Comparison of ENCODE assay signal across 9 mouse cellular contexts in genomic region chr11:113990065-113990464, GRCm38 (mm10).
DNase-seq lines count a peak whose midpoint lies in the region; ATAC-seq lines count a peak whose summit lies in the region.
"Had no signal": no experiment of that assay in that cellular context is flagged by ENCODE, and none has a peak within 500 bp of the region (broad histone marks: within the 10 kb centered on the region; RNA-seq: fewer than 3 reads in every experiment).

No protein-coding gene starts in this region.

- H3K27me3 ChIP-seq in heart, embryonic 14.5 days (ENCODE audit: control insufficient read depth, insufficient read depth, low read length): no peaks in the 10 kb centered on the region
- 0 out of 2 replicates have a peak, but pooled peaks cover 5% of the 10 kb centered on the region for H3K27me3 ChIP-seq in embryonic facial prominence, embryonic 10.5 days (replicated peaks; ENCODE audit: low read depth, poor library complexity, severe bottlenecking)
- H3K27me3 ChIP-seq in hindbrain, embryonic 12.5 days: no peaks in the 10 kb centered on the region; the same call in 1 of the 2 replicates
- H3K27me3 ChIP-seq in midbrain, embryonic 12.5 days: peaks cover 8% of the 10 kb centered on the region

- no peak overlapping the region for H3K9ac ChIP-seq in heart, embryonic 14.5 days (ENCODE audit: low read length)
- no peak overlapping the region for H3K9ac ChIP-seq in hindbrain, embryonic 12.5 days
- 0 out of 2 replicates have a peak overlapping the region, but pooled peaks have one; percentile 8 for H3K9ac ChIP-seq in midbrain, embryonic 12.5 days (replicated peaks)
- H3K9ac ChIP-seq: liver, embryonic 13.5 days had no signal

- no peak overlapping the region; a peak in 1 of 4 replicates for H3K4me3 ChIP-seq in heart, embryonic 14.5 days (ENCODE audit: control insufficient read depth in 1 of 2, insufficient read depth in 1 of 2, low read depth in 1 of 2, low read length in 2 of 2)
- peak overlapping the region; percentile 48 for H3K4me3 ChIP-seq in embryonic facial prominence, embryonic 10.5 days
- H3K4me3 ChIP-seq in hindbrain, embryonic 12.5 days: peak overlapping the region; percentile 18; the same call in 1 of the 2 replicates
- H3K4me3 ChIP-seq in midbrain, embryonic 12.5 days: peak overlapping the region; percentile 32
- H3K4me3 ChIP-seq: liver, embryonic 13.5 days had no signal

- WGBS in heart, embryonic 14.5 days: 34% methylated on average over 4 of the region's 4 CpGs
- WGBS in embryonic facial prominence, embryonic 10.5 days: 42% methylated on average over 4 of the region's 4 CpGs
- 33% methylated on average over 4 of the region's 4 CpGs for WGBS in hindbrain, embryonic 12.5 days
- 22% methylated on average over 4 of the region's 4 CpGs for WGBS in midbrain, embryonic 12.5 days

- peak overlapping the region; percentile 40 for H3K4me2 ChIP-seq in heart, embryonic 14.5 days (ENCODE audit: low read length)
- peak overlapping the region; percentile 36 for H3K4me2 ChIP-seq in hindbrain, embryonic 12.5 days (replicated peaks)
- peak overlapping the region; percentile 41 for H3K4me2 ChIP-seq in midbrain, embryonic 12.5 days (replicated peaks)
- H3K4me2 ChIP-seq: liver, embryonic 13.5 days had no signal

- no peak for ATAC-seq in heart, embryonic 14.5 days (ENCODE audit: insufficient number of reproducible peaks, insufficient read depth, low FRiP score, low read depth)
- ATAC-seq in hindbrain, embryonic 12.5 days (ENCODE audit: low FRiP score): 0 out of 2 replicates have a peak, but pooled peaks have one; percentile 5
- ATAC-seq in midbrain, embryonic 12.5 days (ENCODE audit: low FRiP score, low read depth): no peak

- H3K27ac ChIP-seq in heart, embryonic 14.5 days (replicated peaks in 1 of 2; ENCODE audit: control insufficient read depth in 1 of 2, insufficient read depth in 1 of 2, low read depth in 2 of 2, low read length in 2 of 2): no peak overlapping the region
- H3K27ac ChIP-seq in embryonic facial prominence, embryonic 10.5 days (replicated peaks): peak overlapping the region; percentile 45
- peak overlapping the region; percentile 73 for H3K27ac ChIP-seq in hindbrain, embryonic 12.5 days
- H3K27ac ChIP-seq in midbrain, embryonic 12.5 days (replicated peaks): peak overlapping the region; percentile 46
- H3K27ac ChIP-seq: liver, embryonic 13.5 days had no signal

- H3K4me1 ChIP-seq in heart, embryonic 14.5 days (ENCODE audit: control insufficient read depth in 2 of 2, insufficient read depth in 2 of 2, low read length in 2 of 2): peaks cover 14 to 22% of the 10 kb centered on the region in 2 experiments
- H3K4me1 ChIP-seq in embryonic facial prominence, embryonic 10.5 days: peaks cover 61% of the 10 kb centered on the region
- peaks cover 58% of the 10 kb centered on the region for H3K4me1 ChIP-seq in hindbrain, embryonic 12.5 days
- peaks cover 53% of the 10 kb centered on the region for H3K4me1 ChIP-seq in midbrain, embryonic 12.5 days
- H3K4me1 ChIP-seq: liver, embryonic 13.5 days had no signal

- DNase-seq in heart, adult 8-10 months (ENCODE audit: low spot score): no peak
- no peak for DNase-seq in embryonic facial prominence, embryonic 10.5 days (ENCODE audit: low spot score)
- no peak for DNase-seq in layer of hippocampus, postnatal 36 days
- DNase-seq in frontal cortex, postnatal 36 days (ENCODE audit: low spot score in 2 of 2): no peak
- DNase-seq in layer of hippocampus, adult 18-20 months (ENCODE audit: low spot score in 2 of 2): no peak
- DNase-seq: liver, embryonic 13.5 days had no signal

- H3K9me3 ChIP-seq in heart, embryonic 14.5 days (ENCODE audit: control insufficient read depth, low read length): no peaks in the 10 kb centered on the region
- H3K9me3 ChIP-seq in embryonic facial prominence, embryonic 10.5 days: no peaks in the 10 kb centered on the region
- no peaks in the 10 kb centered on the region for H3K9me3 ChIP-seq in hindbrain, embryonic 12.5 days (replicated peaks)
- H3K9me3 ChIP-seq in midbrain, embryonic 12.5 days: no peaks in the 10 kb centered on the region
- H3K9me3 ChIP-seq: liver, embryonic 13.5 days had no signal

- no peaks in the 10 kb centered on the region for H3K36me3 ChIP-seq in heart, embryonic 14.5 days (ENCODE audit: control insufficient read depth, insufficient read depth, low read length)
- H3K36me3 ChIP-seq in embryonic facial prominence, embryonic 10.5 days (replicated peaks): no peaks in the 10 kb centered on the region
- H3K36me3 ChIP-seq in hindbrain, embryonic 12.5 days: no peaks in the 10 kb centered on the region
- no peaks in the 10 kb centered on the region for H3K36me3 ChIP-seq in midbrain, embryonic 12.5 days
- H3K36me3 ChIP-seq: liver, embryonic 13.5 days had no signal

Comparison
In these comparisons a context has a peak if more than half of its experiments do, and no peak if none do; other contexts are left out.
1. H3K27ac ChIP-seq: peak in embryonic facial prominence, embryonic 10.5 days (single experiment), hindbrain, embryonic 12.5 days (single experiment) and midbrain, embryonic 12.5 days (single experiment); none in heart, embryonic 14.5 days (0 of 2).
2. H3K4me3 ChIP-seq: peak in embryonic facial prominence, embryonic 10.5 days (single experiment), hindbrain, embryonic 12.5 days (single experiment) and midbrain, embryonic 12.5 days (single experiment); none in heart, embryonic 14.5 days (0 of 2).
3. Peak in every context shown above with its lines, with median percentiles within 50 percentile points of each other: H3K4me2 ChIP-seq.